Mouse (Mus musculus): ENCODE data around the gene Tssc4.
A peak's percentile ranks its signal among the peaks of the same experiment; 100 is the strongest.

Gene Tssc4

DNA sequence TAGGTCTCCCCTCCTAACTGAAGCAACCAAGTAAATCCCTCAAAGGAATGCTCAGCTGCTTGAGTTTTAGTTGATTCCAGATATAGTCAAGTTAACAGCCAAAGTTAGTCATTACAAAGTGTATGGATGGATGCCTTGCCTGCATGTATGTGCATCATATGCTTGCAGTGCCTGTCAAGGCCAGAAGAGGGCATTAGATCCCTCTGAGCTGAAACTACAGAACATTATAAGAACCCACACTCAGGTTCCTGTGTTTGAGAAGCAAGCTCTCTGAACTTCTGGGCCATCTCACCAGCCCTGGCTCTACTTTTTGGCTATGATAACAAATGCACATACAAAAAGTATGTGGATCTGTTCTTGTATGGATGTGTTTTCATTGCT lies 24.2 kb upstream of the Tssc4 start:
- no peak for DNase-seq (ENCODE audit: low read depth, low spot score)

DNA sequence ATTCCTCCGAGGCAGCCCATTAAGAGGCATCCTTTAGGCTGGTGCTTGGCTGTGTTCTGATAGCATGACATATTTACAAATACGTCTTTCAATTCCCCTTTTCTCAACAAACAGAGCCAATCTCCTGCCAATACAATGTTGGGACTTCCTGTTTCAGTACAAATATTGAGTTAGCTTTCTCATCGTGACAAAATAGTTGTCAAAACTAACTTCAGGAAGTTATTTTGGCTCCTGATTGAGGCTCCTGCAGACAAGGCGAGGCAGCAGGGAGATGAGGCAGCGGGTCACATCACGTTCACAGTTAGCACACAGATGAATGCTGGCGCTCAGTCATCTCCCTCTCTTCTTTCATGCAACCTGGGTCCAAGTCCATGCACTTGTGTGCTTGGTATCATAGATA lies 22.7 kb upstream of the Tssc4 start:
- no peak for DNase-seq (ENCODE audit: low read depth, low spot score)

DNA sequence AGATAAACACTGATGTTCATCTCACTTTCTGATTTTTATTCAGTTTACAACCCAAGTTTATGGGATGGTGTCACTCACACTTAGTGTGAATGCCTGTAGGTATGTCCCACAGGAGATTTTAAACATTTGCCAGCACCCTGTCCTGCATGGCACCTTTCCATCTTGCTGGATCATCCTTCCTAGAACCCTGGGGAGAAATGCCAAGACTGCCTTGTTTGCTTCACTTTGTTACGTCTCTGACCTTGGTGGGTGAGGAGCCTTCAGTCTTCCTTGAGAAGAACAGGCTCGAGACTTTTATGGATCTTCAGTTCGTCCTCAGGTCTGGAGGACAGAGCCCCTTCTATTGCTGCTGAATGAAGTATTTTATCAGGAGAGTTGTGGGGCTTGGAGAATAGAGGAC lies 19.7 kb upstream of the Tssc4 start:
- no peak for DNase-seq (ENCODE audit: low read depth, low spot score)

DNA sequence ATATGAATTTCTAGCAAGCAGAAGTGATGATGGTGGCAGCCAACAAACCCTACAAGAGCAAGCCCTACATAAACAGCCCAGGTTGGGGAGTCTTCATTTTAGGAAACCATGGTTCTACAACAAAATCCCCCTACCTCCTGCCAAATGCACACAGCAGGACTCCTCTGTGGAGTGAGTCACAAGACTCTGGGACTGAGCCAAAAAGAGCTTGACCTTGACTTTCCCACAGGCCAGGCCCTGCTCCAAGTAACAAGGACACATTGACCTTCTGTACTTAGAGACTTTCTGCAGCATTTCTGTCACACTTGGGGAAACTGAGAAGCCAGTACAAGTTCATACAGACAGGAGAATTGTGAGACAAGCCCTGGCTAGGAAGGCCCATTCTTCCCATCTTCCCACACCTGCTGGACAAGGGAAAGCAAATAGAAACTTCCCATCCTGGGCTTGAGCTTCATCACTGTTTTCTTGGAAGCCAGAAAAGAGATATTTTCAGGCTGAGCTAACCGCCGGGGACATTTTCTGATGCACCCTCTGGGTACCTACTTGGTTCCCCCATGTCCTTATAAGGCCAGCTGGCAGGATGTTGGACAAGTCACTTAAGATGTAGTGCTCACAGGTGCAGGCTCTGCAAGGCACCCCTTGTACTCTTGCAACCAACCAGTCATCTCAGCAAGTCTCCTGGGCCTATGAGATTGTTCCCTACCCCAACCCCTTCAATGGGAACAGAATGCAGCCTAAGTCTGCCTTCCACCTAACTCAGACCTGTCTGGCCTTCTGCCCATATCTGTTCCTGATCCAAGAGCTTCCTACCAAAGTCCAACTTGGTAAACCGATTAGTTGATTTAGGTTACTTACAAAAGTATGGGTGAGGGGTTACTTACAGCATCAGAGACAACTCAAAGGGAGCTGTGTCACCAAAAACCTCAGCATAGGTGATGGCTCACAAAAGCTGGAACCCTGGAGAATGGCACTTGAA lies 18.9 kb upstream of the Tssc4 start:
- DNase-seq (ENCODE audit: low read depth, low spot score), result no peak

DNA sequence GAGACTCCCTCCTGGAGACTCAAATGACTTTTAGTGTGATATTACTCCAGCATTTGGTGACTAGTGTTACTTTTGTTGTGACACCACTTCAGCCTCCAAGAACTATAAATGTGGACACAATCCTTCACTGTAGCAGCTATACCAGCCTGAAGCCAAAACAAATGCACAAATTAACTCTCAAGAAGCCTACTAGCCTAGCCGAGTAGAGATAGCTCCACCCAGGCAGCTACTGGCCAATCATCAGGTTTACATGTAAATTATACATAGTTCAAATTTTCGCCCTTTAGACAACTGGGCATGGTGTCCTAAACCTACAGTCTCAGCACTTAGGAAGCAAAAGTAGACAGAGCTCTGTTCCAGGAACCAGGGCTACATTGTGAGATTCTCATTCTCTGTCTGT lies 17.7 kb upstream of the Tssc4 start:
- no peak for DNase-seq (ENCODE audit: low read depth, low spot score)

DNA sequence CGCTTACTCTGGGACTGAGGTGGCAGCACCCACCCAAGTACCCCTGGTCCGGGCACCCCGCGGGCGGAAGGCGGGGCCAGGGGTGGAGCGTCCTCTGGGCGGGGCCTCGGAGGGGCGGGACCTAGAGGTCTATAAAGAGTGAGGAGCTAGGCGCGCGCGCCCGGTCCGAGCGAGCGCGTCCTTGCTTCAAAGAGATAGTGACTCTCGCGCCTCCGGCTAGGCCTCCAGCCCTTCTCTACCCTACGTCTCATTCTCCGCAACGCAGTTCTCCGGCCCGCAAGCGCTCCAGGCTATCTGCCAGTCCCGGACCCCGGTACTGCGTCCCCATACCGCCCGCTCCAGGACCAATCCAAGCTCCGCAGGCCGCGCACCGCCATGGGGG lies 16.4 kb upstream of the Tssc4 start, which contains the start of gene Cd81:
Cd81 (plus strand) TSS at position 114 of the 382 bp plus-strand sequence.
- DNase-seq (ENCODE audit: low read depth, low spot score), result peak; percentile 61

DNA sequence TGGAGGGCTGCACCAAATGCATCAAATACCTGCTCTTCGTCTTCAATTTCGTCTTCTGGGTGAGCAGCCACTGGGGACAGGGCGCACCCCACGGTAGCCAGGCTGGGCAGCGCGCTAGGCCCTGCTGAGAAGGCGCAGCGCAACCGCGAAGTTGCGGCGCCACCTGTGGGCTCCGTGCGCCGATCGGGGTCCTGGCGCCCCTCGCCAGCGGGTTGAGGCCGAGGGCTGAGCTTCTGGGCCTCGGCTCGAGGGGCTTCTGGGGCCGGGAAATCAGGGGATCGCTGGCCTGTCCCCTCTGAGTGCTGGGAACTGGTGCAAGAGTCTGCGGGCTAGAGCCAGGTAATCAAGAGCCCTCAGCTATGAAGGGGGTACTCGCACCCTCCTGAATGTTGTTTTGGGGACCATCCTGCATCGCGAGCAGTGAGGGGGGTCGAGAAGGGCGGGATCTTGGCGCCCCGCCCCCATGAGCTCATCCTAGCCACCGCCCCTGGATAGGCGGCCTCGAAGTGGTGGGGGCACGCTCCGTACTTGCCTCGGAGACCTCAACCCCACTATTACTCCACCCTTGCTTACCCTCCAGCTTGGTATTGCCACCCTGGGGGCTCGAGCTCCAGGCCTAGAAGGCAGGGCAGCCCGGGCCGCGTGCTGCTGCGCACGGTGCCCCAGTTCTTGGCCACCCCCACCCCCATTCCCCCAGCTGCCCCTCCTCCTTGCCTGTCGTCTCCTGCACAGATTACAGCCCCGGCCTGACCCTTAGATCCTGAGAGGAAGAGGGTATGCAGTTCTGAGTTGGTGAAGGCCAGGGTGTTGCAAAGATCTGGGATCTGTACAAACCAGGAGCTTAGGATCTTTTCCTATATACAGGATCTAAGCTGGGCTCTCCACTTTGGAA lies 15.8 kb upstream of the Tssc4 start:
- no peak for DNase-seq (ENCODE audit: low read depth, low spot score)

DNA sequence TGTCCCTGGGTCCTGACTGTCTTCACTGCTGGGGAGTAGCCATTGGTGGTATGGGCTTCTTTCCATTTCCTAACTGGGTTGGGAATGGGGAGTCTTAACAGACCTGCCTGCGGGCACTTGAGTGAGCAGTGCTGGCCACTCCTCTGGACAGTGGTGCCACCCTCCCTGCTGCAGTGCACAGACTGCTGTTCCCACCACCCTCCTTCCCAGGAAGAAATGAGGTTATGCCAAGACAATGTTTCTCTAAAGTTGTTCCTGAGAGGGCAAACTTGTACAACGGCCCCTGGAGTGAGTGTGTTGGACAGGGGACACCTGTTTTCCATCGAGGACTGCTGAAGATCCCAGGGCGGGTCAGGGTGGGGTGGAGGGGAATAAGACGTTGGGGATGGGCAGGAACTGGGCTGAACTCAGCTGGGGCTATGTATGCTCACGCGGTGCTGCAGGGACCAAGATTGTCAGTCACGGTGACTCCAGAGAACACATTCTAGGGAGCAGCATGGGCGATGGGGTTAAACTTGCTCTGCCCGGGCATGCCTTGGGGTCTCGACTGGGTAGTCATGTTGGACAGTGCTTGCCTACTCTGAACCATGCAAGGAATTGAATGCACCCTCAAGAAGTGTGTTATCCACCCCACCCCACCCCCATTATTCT lies 15.0 kb upstream of the Tssc4 start:
- no peak for DNase-seq (ENCODE audit: low read depth, low spot score)

DNA sequence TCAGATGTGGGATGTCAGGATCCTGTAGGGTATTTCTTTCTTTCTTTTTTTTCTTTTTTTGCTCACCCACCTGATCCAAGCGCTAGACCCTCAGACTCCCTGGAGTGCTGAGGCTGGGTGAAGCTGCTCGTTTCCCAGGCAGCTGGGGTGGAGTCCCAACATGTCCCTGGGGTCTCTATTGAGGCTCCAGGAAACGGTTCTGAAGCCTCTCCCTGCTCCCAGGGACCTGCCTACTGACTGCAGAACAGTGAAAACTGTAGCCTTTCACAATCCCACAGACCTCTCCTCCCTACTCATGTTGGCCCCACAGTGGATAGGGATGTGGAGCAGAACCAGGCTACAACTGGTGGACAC lies 14.5 kb upstream of the Tssc4 start:
- no peak for DNase-seq (ENCODE audit: low read depth, low spot score)

DNA sequence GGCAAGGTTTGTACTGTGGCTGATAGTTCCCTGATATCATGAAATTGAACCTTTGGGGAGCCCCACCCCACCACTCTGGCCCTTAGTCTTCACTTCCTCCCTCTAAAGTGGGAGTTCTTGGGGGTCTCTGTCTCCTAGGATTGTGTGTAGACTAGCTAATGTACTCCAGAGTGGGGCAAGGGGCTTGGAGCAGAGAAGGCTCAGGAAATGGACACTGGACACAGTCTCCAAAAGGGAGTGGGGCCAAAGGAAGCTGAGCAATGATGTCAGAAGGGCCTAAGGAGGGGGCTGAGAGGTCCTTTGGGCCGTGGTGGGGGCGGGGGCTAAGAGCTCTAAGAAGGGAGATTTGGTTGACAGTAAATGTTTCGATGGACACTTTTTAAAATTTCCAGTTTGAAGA lies 14.0 kb upstream of the Tssc4 start:
- no peak for DNase-seq (ENCODE audit: low read depth, low spot score)

DNA sequence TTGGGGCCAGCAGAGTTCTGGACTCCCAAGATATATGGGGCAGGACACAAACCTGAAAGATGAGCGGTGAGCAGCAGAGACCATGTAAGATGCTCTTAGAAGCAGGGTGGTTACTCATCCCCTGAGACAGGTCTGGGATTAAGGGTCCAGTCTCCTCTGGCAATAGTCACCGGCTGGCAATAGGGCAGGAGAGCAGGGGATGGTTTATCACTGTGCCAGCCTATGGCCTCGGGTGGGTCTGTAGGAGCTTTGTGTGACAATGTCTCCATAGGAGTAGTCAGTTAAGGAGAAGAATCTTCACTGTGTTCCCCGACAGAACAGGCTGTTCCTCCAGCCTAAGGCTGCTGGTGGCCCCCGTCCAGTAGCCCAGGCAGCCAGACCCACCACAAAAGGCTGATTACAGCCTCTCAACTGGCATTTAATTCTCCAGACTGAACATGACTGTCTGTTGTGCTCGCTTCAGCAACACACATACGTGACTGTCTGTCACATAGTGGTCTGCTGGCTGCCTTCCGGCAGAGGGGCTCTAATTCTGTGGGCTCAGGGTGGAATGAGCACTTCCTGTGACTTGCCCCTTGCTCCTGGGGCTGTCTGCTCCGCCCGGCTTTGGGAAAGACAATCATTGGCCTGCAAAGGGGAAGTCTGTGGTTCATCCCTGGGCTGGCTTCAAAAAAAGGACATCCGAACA lies 13.4 kb upstream of the Tssc4 start:
- DNase-seq (ENCODE audit: low read depth, low spot score), result no peak

DNA sequence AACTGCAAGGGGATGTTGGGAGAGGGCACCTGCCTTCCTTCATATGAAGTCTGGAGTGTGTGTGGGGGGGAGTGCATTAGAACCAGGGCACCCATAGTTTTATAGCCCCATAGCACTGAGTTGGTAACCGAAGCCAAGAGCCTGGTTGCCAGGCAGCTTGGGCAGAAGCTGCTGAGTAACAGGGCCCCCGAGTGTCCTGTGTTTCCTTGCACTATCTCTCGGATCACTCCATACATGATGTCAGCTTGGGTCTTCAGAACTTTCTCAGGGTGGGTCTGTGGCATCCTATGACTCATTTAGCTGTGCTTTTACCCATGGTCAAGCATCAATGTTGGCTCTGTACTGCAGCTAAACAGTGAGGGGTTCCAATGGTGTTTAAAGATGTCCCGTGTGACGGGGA lies 12.0 kb upstream of the Tssc4 start:
- no peak for DNase-seq (ENCODE audit: low read depth, low spot score)

DNA sequence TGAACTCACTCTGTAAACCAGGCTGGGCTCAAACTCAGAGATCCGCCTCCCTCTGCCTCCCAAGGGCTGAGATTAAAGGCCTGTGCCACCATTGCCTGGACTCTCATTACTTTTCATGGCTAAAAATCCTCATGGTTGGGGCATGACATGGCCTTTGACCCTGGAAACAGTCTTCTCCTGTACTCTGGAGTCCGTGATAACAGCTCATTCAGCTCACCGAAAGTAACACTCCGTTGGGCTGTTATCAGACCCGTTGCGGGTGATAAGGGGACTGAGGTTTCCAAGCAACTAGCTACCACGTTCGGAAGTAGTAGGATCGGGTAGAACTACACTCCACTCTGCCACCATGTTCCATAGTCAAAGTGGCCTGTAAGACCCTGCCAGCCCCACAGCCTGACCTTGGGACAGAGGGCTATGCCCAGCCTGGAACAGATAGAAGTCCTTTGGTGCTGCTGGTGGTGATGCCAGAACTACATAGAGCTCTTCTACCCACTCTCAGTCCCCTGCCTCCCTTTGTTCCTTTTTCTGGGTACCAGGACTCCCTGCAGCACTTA lies 11.3 kb upstream of the Tssc4 start:
- DNase-seq (ENCODE audit: low read depth, low spot score), result no peak

DNA sequence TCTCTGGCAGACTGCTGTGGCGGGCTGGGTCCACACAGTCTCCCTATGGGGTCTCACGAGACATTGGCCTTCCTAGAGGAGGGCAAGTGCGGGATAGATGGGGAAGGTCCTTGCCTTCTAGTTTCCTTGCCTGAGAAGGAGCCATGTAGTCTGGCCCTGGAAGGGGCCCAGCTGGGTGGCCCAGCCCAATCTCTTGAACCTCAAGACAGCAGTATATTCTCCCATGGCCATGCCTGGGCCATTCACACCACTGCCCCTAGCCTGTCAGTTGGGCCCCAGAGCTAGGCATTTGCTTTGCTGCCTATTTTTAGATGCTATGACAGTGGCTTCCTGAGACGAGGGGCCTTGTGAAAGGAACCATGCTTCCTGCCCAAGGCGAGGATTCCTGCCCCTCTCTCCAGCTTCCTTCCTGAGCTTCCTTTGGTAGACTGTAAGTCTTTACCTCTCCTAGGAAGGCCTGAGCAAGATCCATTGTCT lies 10.8 kb upstream of the Tssc4 start:
- no peak for DNase-seq (ENCODE audit: low read depth, low spot score)

DNA sequence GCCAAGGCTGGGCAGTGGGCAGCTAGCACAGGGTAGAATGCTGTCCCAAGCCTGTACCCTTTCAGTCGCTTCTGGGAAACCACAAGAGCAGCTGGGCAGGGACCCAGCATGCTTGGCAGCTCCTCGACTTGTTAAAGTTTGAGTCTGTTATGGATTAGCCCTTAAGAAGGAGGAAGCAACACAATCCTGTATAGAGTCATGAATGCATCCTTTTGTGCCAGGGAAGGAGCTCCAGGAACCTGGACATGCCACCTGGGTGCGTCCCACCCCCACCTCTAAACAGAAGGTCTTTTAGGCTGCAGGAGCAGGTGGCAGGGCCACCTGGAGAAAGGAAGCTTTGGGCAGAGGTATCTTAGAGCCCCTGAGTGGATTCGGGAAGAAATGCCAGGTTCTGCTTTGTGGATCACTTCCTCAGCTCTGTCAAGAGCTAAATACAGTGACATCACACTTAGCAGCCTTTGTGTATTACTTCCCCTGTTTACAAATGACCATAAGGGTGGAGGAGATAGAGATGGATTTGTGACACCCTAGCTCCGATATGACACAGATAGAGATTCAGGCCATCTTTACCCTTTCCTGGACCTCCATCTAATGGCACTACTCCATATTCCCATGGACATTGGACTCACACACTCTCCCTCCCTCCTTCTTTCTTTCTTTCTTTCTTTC lies 9.7 kb upstream of the Tssc4 start:
- DNase-seq (ENCODE audit: low read depth, low spot score), result no peak

DNA sequence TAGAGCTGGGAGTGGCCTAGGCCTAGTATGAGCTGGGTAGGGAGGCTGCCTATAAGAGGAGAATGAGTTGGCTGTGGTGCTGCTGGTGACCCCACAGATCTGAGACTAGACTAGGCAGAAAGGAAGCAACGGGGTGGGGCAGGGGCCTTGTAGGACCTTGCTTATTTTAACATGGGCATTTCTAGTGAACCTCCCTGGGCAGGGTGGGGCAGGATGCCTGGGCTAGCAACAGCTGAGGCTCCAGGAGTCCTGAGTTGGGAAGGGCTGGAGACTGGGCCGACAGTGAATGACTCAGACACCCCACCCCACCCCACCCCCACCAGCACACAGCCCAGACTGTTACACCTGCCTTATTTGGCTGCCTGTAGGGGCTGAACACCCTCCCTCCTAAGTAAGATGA lies 6.3 kb upstream of the Tssc4 start:
- no peak for DNase-seq (ENCODE audit: low read depth, low spot score)

DNA sequence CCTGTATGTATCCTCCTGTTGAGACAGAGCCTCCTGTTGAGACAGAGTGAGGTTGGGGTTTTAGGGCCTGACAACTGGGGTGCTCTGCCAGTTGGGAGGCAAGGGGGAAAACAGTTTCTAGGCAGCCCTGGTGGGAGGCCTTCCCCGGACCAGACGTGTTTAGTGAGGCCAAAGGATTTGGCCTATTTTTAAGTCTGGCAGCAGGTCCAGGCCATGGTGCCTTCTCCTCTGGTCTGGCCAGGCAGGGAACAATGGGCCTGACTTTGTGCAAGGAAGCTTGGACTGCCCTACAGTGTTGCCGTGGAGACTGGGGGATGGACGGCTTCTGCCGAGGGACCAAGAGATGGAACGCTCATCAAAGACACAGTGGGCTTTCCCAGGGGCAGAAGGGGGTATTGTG lies 4.8 kb upstream of the Tssc4 start:
- no peak for DNase-seq (ENCODE audit: low read depth, low spot score)

DNA sequence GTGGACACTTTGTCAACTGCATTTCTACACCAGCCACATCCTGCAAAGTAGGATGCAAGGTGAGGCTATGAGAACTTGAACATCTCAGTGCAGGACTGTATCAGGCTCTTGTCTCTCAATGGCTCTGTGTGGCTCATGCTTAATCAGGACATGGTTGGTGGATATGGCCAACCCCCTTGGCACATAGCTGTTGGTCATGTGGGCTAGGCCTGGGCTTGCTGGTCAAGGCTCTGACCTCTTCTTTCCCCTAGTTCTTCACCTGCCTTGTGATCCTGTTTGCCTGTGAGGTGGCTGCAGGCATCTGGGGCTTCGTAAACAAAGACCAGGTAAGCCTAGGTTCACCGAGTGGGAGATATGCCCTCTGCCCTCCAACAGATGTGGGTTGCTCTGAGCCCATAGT lies 3.4 kb upstream of the Tssc4 start:
- no peak for DNase-seq (ENCODE audit: low read depth, low spot score)

DNA sequence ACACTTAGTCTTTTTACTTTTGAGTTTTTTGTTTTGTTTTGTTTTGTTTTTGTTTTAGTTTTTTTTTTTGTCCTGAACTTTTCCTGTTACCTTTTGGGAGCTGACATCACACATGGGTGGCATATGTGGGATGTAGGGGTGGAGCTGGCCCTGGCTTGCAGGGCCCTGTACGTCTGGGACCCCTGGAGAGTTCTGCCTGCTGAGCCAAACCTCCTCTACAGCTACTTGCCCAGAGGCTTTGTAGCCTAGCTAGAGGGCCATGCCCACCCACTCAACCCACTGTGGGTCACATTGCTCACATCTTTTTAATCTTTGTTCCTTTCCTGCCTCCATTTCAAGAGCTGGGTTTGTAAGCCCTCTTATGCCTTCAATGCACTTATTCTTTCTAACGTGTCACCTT lies 1.6 kb upstream of the Tssc4 start:
- DNase-seq (ENCODE audit: low read depth, low spot score), result no peak

DNA sequence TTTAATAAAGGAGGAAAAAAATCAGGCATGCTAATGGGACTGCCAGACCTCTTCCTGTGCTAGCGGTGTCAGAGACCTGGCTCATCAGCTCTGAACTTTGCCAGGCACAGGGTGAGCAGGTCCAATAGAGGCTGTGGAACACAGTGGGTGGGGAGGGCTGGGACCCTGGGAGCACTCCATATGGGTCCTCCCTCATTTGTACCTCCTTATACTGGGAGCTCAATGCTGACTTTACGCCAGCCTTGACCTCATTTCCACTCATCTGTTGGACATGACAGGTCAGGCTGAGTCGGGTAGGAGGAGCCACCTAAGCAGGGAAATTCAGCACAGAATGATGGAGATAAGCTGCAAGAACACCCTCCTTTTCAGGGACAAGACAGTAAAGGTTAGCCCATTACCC lies 1.2 kb upstream of the Tssc4 start:
- no peak for DNase-seq (ENCODE audit: low read depth, low spot score)

Data from forelimb bud, embryonic 11.5 days (tissue).